Mouse (Mus musculus) forebrain, embryonic 11.5 days (tissue): ENCODE measurements around the gene Slc25a51. TPM values are rescaled to one million over a fixed set of nuclear protein-coding genes. Genes with fewer than 3 reads are reported as not detected.

Source experiments
- ATAC-seq: fragments of 200-750 bp; cut with Nextera tagmentation; replicated peaks from 2 replicates; pipeline ENCODE4 v1.8.0; 2017; ENCODE audit warnings: moderate TSS enrichment; ENCODE audit not compliant: low FRiP score
- DNase-seq: peaks from one replicate; pipeline ENCODE4 v3.0.0-alpha.2; 2017; ENCODE audit warnings: low spot score
- H3K27ac ChIP-seq: fragments of 300-500 bp; sonication (generic); 2 replicates; pipeline ENCODE4 v1.5.1; 2014; ENCODE audit warnings: low read depth, low read length
- H3K27me3 ChIP-seq: fragments of 300-500 bp; sonication (generic); 2 replicates; pipeline ENCODE4 v1.6.1; 2014; ENCODE audit warnings: mild to moderate bottlenecking, low read length, mixed read lengths; ENCODE audit not compliant: control insufficient read depth, insufficient read depth
- H3K36me3 ChIP-seq: fragments of 300-500 bp; sonication (generic); 2 replicates; pipeline ENCODE4 v1.6.1; 2014; ENCODE audit warnings: mild to moderate bottlenecking, low read length, moderate library complexity, mixed read lengths; ENCODE audit not compliant: control insufficient read depth, insufficient read depth
- H3K4me1 ChIP-seq: fragments of 300-500 bp; sonication (generic); replicated peaks from 2 replicates; pipeline ENCODE4 v1.6.1; 2014; ENCODE audit warnings: low read length, mixed read lengths; ENCODE audit not compliant: control insufficient read depth, insufficient read depth
- H3K4me2 ChIP-seq: fragments of 300-500 bp; sonication (generic); 2 replicates; pipeline ENCODE4 v1.6.1; 2014; ENCODE audit warnings: low read depth, mild to moderate bottlenecking, low read length, moderate library complexity, mixed read lengths; ENCODE audit not compliant: severe bottlenecking
- H3K4me3 ChIP-seq: fragments of 300-500 bp; sonication (generic); 2 replicates; pipeline ENCODE4 v1.5.1; 2014; ENCODE audit warnings: low read depth, low read length
- H3K9ac ChIP-seq: fragments of 300-500 bp; sonication (generic); 2 replicates; pipeline ENCODE4 v1.6.1; 2014; ENCODE audit warnings: low read length
- H3K9me3 ChIP-seq: fragments of 300-500 bp; sonication (generic); 2 replicates; pipeline ENCODE4 v1.6.1; 2016; ENCODE audit warnings: low read length, mixed read lengths; ENCODE audit not compliant: control insufficient read depth
- WGBS: fragments of 180-500 bp; shearing (Covaris S2); extraction: QIAGEN DNeasy Blood & Tissue Kit; methylation state at CpG from one replicate; pipeline ENCODE4 v1.1.7; 2014; 5-methylcytosine and 5-hydroxymethylcytosine counted together
- polyA plus RNA-seq: library from polyadenylated mRNA; unstranded; fragments of >200 nt; fragmentation: Nextera tagmentation; extraction: Ambion mirVana; gene quantifications from 2 replicates; pipeline ENCODE4 v1.2.1, GENCODE M21; 2014

Gene Slc25a51
- polyA plus RNA-seq = 79.4 and 87.0 TPM in 2 replicates

GRCm38 (mm10) chr4:45408427-45409132 is at the start of gene Slc25a51:
TSS of gene Slc25a51 (minus strand) at chr4:45408766.
- Histone ChIP-seq H3K4me2 (peak within 1 kb of the TSS; percentile 61), H3K4me3 (peak within 1 kb of the TSS; percentile 96), H3K4me1 (peaks cover 13% of the 10 kb centered on the region), H3K27ac (peak within 1 kb of the TSS; percentile 87), H3K9me3 (no peaks in the 10 kb centered on the region), H3K36me3 (0 out of 2 replicates have a peak, but pooled peaks cover under 1% of the 10 kb centered on the region), H3K9ac (peak within 1 kb of the TSS; percentile 97), H3K27me3 (no peaks in the 10 kb centered on the region)
- DNase-seq (peak; percentile 95), ATAC-seq (peak; percentile 97)
- under 1% methylated on average over 66 of the region's 67 CpGs for WGBS

- WGBS = 94% methylated on average over 2 of the region's 2 CpGs
- Histone ChIP-seq H3K4me3 (no peak overlapping the region), H3K4me1 (peaks cover 3% of the 10 kb centered on the region; the same call in 1 of the 2 replicates), H3K36me3 (no peaks in the 10 kb centered on the region; the same call in 1 of the 2 replicates), H3K9me3 (no peaks in the 10 kb centered on the region), H3K9ac (no peak overlapping the region), H3K4me2 (no peak overlapping the region), H3K27me3 (no peaks in the 10 kb centered on the region), H3K27ac (no peak overlapping the region)
- DNase-seq (no peak), ATAC-seq (no peak)
Observed at GRCm38 (mm10) chr4:45457543-45457942, 49.0 kb upstream of the Slc25a51 start.

DNA sequence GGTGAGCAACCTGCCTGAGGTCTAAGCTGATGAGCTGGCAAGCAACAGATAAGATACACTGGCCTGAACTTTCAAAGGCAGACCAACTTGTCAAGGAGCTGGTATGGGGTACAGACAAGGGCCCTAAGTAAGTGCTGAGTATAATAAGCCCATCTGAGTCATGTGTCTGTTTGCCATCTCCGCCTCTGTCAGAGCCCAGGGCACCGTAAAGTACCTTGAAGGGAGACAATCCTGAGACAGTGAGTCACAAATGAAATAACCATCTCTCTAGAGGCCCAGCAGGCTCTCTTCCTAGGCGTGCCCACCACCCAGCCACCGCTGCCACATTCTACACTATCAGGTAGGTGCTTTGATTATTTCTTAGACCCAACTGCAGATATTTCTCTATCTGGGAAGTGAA is 46.4 kb upstream of the Slc25a51 start:
- Histone ChIP-seq H3K27ac (no peak overlapping the region), H3K27me3 (no peaks in the 10 kb centered on the region; the same call in 1 of the 2 replicates), H3K4me2 (no peak overlapping the region), H3K9me3 (no peaks in the 10 kb centered on the region), H3K4me1 (peaks cover 7% of the 10 kb centered on the region; the same call in 1 of the 2 replicates), H3K4me3 (no peak overlapping the region), H3K36me3 (no peaks in the 10 kb centered on the region; the same call in 1 of the 2 replicates), H3K9ac (no peak overlapping the region)
- DNase-seq = no peak
- 88% methylated on average over 4 of the region's 4 CpGs for WGBS
- no peak for ATAC-seq

GRCm38 (mm10) chr4:45453271-45453851 is 44.8 kb upstream of the Slc25a51 start:
- no peak overlapping the region for H3K4me2 ChIP-seq
- no peaks in the 10 kb centered on the region; the same call in 1 of the 2 replicates for H3K36me3 ChIP-seq
- ATAC-seq = no peak
- H3K9me3 ChIP-seq = no peaks in the 10 kb centered on the region
- H3K4me1 ChIP-seq = peaks cover 12% of the 10 kb centered on the region; the same call in 1 of the 2 replicates
- 78% methylated on average over 3 of the region's 3 CpGs for WGBS
- no peak overlapping the region for H3K9ac ChIP-seq
- no peak for DNase-seq
- H3K4me3 ChIP-seq = no peak overlapping the region
- H3K27me3 ChIP-seq = no peaks in the 10 kb centered on the region; the same call in 1 of the 2 replicates
- H3K27ac ChIP-seq = no peak overlapping the region

DNA sequence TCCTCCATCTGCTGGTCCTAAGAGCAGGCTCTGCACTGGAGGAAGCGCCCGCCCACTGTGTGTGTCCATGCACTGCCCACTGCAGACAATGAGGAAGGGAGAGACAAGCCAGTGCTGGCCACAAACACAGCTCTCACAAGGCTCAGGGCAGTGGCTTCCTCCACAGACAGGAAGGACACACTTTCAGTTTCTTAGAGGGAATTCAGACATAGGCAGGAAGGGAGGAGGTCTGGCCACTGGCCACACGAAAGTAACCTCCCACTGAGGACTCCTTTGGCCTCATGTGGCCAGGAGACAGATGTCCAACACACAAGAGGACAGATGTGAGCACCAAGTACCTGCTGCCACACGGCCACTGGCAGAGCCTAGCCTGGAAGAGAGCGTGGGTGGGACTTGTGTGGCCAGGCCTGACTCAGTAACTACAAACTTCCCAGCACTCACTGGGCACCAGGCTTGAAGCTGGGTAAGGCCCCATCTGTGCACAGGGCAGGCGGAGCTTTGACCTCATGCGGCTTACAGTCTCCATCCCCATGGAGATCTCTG is 44.1 kb upstream of the Slc25a51 start:
- Histone ChIP-seq H3K4me3 (no peak overlapping the region), H3K4me1 (peaks cover 12% of the 10 kb centered on the region; the same call in 1 of the 2 replicates), H3K36me3 (no peaks in the 10 kb centered on the region; the same call in 1 of the 2 replicates), H3K9ac (no peak overlapping the region), H3K9me3 (no peaks in the 10 kb centered on the region), H3K27me3 (no peaks in the 10 kb centered on the region; the same call in 1 of the 2 replicates), H3K4me2 (no peak overlapping the region), H3K27ac (no peak overlapping the region)
- no peak for DNase-seq
- 71% methylated on average over 7 of the region's 7 CpGs for WGBS
- no peak for ATAC-seq

GRCm38 (mm10) chr4:45449012-45449411 is 40.4 kb upstream of the Slc25a51 start:
- ATAC-seq (no peak), DNase-seq (no peak)
- no peaks in the 10 kb centered on the region; the same call in 1 of the 2 replicates for H3K27me3 ChIP-seq
- WGBS = 54% methylated on average over 5 of the region's 5 CpGs
- no peak overlapping the region for H3K27ac ChIP-seq
- no peaks in the 10 kb centered on the region for H3K36me3 ChIP-seq
- H3K4me3 ChIP-seq = no peak overlapping the region
- no peak overlapping the region for H3K4me2 ChIP-seq
- H3K9ac ChIP-seq = no peak overlapping the region
- H3K9me3 ChIP-seq = no peaks in the 10 kb centered on the region
- peaks cover 12% of the 10 kb centered on the region; the same call in 1 of the 2 replicates for H3K4me1 ChIP-seq

GRCm38 (mm10) chr4:45448481-45448880 is 39.9 kb upstream of the Slc25a51 start:
- no peaks in the 10 kb centered on the region; the same call in 1 of the 2 replicates for H3K27me3 ChIP-seq
- DNase-seq (no peak), ATAC-seq (no peak)
- WGBS = 86% methylated on average over 7 of the region's 7 CpGs
- no peak overlapping the region for H3K27ac ChIP-seq
- H3K4me2 ChIP-seq = no peak overlapping the region
- H3K9ac ChIP-seq = no peak overlapping the region
- no peaks in the 10 kb centered on the region for H3K9me3 ChIP-seq
- no peaks in the 10 kb centered on the region for H3K36me3 ChIP-seq
- peaks cover 12% of the 10 kb centered on the region; the same call in 1 of the 2 replicates for H3K4me1 ChIP-seq
- H3K4me3 ChIP-seq = no peak overlapping the region

GRCm38 (mm10) chr4:45447196-45447595 is 38.6 kb upstream of the Slc25a51 start:
- no peak overlapping the region for H3K27ac ChIP-seq
- H3K4me3 ChIP-seq = no peak overlapping the region
- peaks cover 9% of the 10 kb centered on the region; the same call in 1 of the 2 replicates for H3K4me1 ChIP-seq

More at GRCm38 (mm10) chr4:45447196-45447595, 38.6 kb upstream of the Slc25a51 start:
- H3K9me3 ChIP-seq = no peaks in the 10 kb centered on the region
- H3K36me3 ChIP-seq = no peaks in the 10 kb centered on the region
- 92% methylated on average over 5 of the region's 5 CpGs for WGBS
- no peaks in the 10 kb centered on the region; the same call in 1 of the 2 replicates for H3K27me3 ChIP-seq
- no peak overlapping the region for H3K9ac ChIP-seq
- DNase-seq = no peak
- no peak overlapping the region for H3K4me2 ChIP-seq
- no peak for ATAC-seq
